Comparison of ENCODE assay signal across 32 mouse cellular contexts in the genomic region with DNA sequence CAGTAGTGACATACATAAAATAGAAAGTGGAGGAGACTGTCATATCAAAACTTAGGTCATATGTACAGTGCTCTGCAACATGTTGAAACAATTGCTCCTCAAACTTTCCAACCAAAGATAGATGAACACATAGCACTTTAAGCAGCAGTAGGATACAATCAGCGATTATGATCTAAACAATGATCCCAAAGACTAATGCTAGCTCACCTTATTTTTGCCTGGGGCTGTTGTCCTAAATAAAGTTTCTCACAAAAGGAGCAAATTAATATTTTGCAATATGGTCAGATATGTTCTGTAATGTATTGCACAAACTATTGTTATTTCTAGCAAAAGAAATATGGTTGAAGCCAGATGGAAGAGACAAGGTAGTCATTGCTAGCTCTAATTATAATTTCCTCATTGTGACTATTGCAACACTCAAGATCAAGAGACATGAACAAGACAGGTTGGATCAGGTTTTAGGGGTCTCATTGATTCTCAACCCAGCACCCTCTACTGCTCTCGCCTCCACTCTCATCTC.
"Had no signal": no experiment of that assay in that cellular context is flagged by ENCODE, and none has a peak within 500 bp of the region (broad histone marks: within the 10 kb centered on the region; RNA-seq: fewer than 3 reads in every experiment).

No protein-coding gene starts in this region.

- H3K4me3 ChIP-seq: limb, embryonic 10.5 days; limb, embryonic 12.5 days; limb, embryonic 13.5 days; limb, embryonic 15.5 days; liver, embryonic 12.5 days; liver, embryonic 13.5 days; liver, embryonic 15.5 days; lung, embryonic 15.5 days; megakaryocyte, embryonic 14.5 days; midbrain, embryonic 10.5 days; midbrain, embryonic 12.5 days; midbrain, embryonic 13.5 days; midbrain, embryonic 15.5 days; myocyte; neural tube, embryonic 12.5 days had no signal

- H3K9ac ChIP-seq: limb, embryonic 12.5 days; limb, embryonic 13.5 days; limb, embryonic 15.5 days; liver, embryonic 12.5 days; liver, embryonic 13.5 days; liver, embryonic 14.5 days; liver, embryonic 15.5 days; liver, postnatal 0 days; lung, embryonic 14.5 days; lung, embryonic 15.5 days; midbrain, embryonic 12.5 days; midbrain, embryonic 13.5 days; midbrain, embryonic 15.5 days; neural tube, embryonic 12.5 days had no signal

- H3K36me3 ChIP-seq: limb, embryonic 10.5 days; limb, embryonic 12.5 days; limb, embryonic 13.5 days; limb, embryonic 15.5 days; liver, embryonic 12.5 days; liver, embryonic 13.5 days; liver, embryonic 15.5 days; lung, embryonic 15.5 days; midbrain, embryonic 10.5 days; midbrain, embryonic 12.5 days; midbrain, embryonic 13.5 days; midbrain, embryonic 15.5 days; neural tube, embryonic 12.5 days had no signal

- H3K4me1 ChIP-seq: limb, embryonic 12.5 days; limb, embryonic 13.5 days; limb, embryonic 15.5 days; liver, embryonic 12.5 days; liver, embryonic 13.5 days; liver, embryonic 15.5 days; lung, embryonic 15.5 days; megakaryocyte, embryonic 14.5 days; midbrain, embryonic 10.5 days had no signal

- DNase-seq: left cerebral cortex, postnatal 4 days; liver; liver, embryonic 13.5 days; liver, postnatal 0 days; lung, adult 18-20 months; lung, adult 2 months; lung, embryonic 14.5 days; lung, postnatal 10 days; lung, postnatal 14 days; lung, postnatal 36 days; lung, postnatal 4 days; midbrain, embryonic 14.5 days had no signal

- H3K27ac ChIP-seq: limb, embryonic 10.5 days; limb, embryonic 12.5 days; limb, embryonic 13.5 days; limb, embryonic 15.5 days; liver, embryonic 12.5 days; liver, embryonic 13.5 days; liver, embryonic 14.5 days; liver, embryonic 15.5 days; lung, embryonic 15.5 days; macrophage; midbrain, embryonic 10.5 days; midbrain, embryonic 12.5 days; midbrain, embryonic 13.5 days; midbrain, embryonic 15.5 days; neural tube, embryonic 12.5 days had no signal

- H3K9me3 ChIP-seq: limb, embryonic 10.5 days; limb, embryonic 12.5 days; limb, embryonic 13.5 days; limb, embryonic 15.5 days; liver, embryonic 12.5 days; liver, embryonic 13.5 days; liver, embryonic 15.5 days; lung, embryonic 15.5 days; megakaryocyte, embryonic 14.5 days; midbrain, embryonic 10.5 days; midbrain, embryonic 12.5 days; midbrain, embryonic 13.5 days; midbrain, embryonic 15.5 days; neural tube, embryonic 12.5 days had no signal

- ATAC-seq: liver, embryonic 12.5 days; liver, postnatal 0 days; lung, postnatal 0 days; midbrain, embryonic 13.5 days; midbrain, embryonic 15.5 days; midbrain, embryonic 16.5 days had no signal

- H3K27me3 ChIP-seq: limb, embryonic 12.5 days; limb, embryonic 13.5 days; limb, embryonic 15.5 days; liver, embryonic 12.5 days; liver, embryonic 13.5 days; liver, embryonic 15.5 days; lung, embryonic 15.5 days; megakaryocyte, embryonic 14.5 days; midbrain, embryonic 12.5 days; midbrain, embryonic 13.5 days; midbrain, embryonic 15.5 days; neural tube, embryonic 12.5 days had no signal

- H3K4me2 ChIP-seq: limb, embryonic 12.5 days; limb, embryonic 13.5 days; limb, embryonic 15.5 days; liver, embryonic 11.5 days; liver, embryonic 12.5 days; liver, embryonic 13.5 days; liver, embryonic 15.5 days; lung, embryonic 14.5 days; lung, embryonic 15.5 days; midbrain, embryonic 11.5 days; midbrain, embryonic 12.5 days; midbrain, embryonic 13.5 days; midbrain, embryonic 15.5 days; neural tube, embryonic 12.5 days had no signal
